Mouse (Mus musculus): ENCODE measurements at regions not wholly inside any gene's neighbourhood (a gene's known extent, or its start where the extent isn't known, plus 50 kb on each side); places are given as distances from the start of the nearest gene placed in this dataset.

GRCm38 (mm10) chr13:57017553-57018341 lies 122.0 kb upstream of the Trpc7 start:
- TF ChIP-seq POLR2A (IDR thresholded peaks at IDR 0.05; ENCODE audit: borderline replicate concordance, extremely low read depth, insufficient read depth, insufficient read length, poor library complexity, severe bottlenecking) = no peak
- TF ChIP-seq CTCF (IDR thresholded peaks at IDR 0.05; ENCODE audit: borderline replicate concordance, extremely low read depth, insufficient read depth, insufficient read length) = no peak
